Mouse (Mus musculus): ENCODE measurements around the gene Dync1li2.

The Dync1li2 gene

GRCm38 (mm10) chr8:104442299-104443124, at the start of gene Dync1li2:
Gene Dync1li2, minus strand, starts transcription at chr8:104443047.
- DNase-seq: peak; percentile 93

DNA sequence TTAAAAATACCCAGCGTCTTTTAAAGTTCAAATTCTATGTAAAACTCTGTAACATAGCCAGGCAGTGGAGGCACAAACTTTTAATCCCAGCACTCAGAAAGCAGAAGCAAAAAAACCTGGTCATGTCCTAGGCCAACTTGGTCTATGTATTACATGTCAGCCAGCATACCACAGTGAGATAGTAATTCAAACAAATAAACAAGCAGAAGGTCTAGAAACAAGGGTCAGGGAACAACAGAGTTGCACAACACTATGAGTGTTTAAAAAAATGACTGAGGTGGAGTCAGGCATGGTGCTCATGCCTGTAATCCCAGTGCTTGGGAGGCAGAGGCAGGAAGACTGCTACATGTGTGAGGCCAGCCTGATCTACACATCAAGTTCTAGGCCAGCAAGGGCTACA, 36.2 kb upstream of the Dync1li2 start:
- no peak for DNase-seq

- DNase-seq: no peak
Measured at GRCm38 (mm10) chr8:104472465-104472864, 29.6 kb upstream of the Dync1li2 start.

DNA sequence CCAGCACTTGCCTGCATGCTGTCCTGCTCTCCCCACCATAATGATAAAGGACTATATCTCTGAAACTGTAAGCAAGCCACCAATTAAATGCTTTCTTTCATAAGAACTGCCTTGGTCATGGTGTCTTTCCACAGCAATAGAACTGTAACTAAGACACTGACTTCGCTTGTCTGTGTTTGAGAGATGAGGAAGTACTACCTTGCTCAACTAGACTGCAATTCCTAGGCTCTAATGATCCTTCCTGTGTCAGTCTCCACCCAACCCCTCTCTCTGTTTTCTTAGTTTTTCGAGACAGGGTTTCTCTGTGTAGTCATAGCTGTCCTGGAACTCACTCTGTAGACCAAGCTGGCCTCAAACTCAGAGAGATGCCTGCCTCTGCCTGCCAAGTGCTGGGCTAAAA, 24.6 kb upstream of the Dync1li2 start:
- no peak for DNase-seq

- no peak for DNase-seq
Measured at GRCm38 (mm10) chr8:104452177-104452576, 9.3 kb upstream of the Dync1li2 start.

GRCm38 (mm10) chr8:104448796-104449195, 5.9 kb upstream of the Dync1li2 start:
- DNase-seq: no peak

GRCm38 (mm10) chr8:104446016-104446415, 3.2 kb upstream of the Dync1li2 start:
- no peak for DNase-seq

- DNase-seq: no peak
Measured at GRCm38 (mm10) chr8:104445248-104445647, 2.4 kb upstream of the Dync1li2 start.

DNA sequence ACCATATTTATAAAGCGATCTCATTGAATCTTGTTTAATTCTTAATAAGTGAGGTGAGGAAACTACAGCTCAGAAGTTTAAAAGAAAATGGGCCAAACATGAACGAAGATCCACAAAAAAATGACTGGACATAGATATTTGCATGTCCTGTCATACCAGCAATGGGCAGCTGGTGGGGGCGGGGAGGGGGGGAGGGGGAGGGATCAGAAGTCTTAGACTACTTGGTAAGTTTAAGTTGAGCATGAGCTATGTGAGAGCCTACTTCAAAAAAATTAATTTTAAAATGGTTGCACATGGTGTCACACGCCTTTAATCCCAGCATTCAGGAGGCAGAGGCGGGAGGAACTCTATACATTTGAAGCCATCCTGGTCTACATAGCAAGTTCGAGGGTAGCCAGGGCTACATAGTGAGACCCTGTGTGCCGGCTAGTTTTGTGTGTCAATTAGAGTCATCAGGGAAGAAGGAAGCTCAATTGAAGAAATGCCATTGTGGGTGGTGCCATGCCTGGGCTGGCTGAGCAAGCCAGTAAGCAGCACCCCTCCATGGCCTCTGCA, 355 bp upstream of the Dync1li2 start:
- DNase-seq: no peak

GRCm38 (mm10) chr8:104441613-104442012, 1.2 kb downstream of the Dync1li2 start:
- no peak for DNase-seq

DNA sequence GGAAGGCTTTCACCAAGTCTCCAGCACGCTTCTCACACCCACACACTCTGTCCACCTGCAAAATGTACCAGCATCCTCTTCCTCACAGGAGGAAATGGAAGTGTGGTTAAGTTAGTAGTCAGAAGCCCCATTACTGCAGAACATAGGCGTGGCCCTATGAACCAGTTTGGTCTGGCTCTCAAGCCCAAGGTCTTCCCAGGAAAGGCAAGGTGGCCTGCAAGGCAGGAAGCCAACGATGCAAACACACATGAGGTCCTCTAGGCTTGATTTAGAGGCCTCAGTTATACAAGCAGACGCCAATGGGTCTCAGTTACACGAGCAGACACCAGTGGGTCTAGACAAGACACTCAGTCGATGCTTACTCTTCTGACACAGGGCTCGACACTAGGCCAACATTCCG, 3.4 kb downstream of the Dync1li2 start:
- no peak for DNase-seq

DNA sequence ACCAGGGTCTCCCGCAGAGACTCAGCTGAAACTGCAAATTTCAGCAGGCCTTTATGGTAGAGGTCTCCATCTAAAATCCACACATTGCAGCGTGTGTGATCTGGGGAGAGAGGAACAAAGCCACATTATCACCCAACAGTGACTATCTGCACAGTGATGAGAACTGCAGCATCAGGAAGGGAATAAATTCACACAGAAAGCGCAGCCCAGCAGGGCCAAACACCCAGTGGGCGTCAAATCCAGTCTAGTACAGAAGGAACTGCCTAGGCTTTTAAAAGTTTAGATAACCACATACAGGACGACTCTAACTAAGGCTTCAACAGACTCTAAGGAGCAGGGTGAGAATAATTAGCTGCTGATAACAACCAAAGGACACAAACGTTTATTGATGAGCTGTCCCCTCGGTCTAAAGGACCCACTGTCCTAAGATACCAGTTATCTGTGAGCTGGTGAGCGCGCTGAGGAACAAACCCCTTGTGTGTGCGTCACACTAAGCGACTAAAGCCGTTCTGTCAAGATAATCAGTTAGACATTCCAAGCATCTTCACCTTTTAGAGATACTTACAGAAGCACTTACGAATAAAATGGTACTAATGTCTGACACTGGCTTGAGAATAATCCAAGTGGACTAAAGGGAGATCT, 5.2 kb downstream of the Dync1li2 start:
- no peak for DNase-seq

DNA sequence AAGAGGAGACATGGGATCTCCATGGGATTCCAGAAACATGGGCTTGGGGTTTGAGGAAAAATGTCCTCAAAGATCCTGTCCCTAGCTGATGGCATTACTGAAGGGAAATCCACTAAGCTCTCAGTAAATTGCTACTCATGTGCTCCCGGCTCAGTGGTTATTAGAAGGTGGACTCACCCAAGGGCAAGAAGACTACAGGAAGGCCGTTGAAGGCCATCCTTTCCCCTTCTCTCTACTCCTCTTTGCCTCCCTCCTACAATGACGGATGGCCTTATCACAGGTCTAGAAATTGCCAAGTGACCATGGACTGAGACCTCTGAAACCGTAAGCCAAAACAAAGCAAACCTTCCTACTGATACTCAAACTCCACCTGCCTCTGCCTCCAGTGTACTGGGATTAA, 6.3 kb downstream of the Dync1li2 start:
- DNase-seq: no peak

- DNase-seq: peak; percentile 96
Measured at GRCm38 (mm10) chr8:104436038-104436437, 6.8 kb downstream of the Dync1li2 start.

- no peak for DNase-seq
Measured at GRCm38 (mm10) chr8:104434826-104435354, 8.0 kb downstream of the Dync1li2 start.

- DNase-seq: peak; percentile 39
Measured at GRCm38 (mm10) chr8:104434275-104434674, 8.6 kb downstream of the Dync1li2 start.

- no peak for DNase-seq
Measured at GRCm38 (mm10) chr8:104433191-104433842, 9.5 kb downstream of the Dync1li2 start.

- no peak for DNase-seq
Measured at GRCm38 (mm10) chr8:104432656-104433055, 10.2 kb downstream of the Dync1li2 start.

DNA sequence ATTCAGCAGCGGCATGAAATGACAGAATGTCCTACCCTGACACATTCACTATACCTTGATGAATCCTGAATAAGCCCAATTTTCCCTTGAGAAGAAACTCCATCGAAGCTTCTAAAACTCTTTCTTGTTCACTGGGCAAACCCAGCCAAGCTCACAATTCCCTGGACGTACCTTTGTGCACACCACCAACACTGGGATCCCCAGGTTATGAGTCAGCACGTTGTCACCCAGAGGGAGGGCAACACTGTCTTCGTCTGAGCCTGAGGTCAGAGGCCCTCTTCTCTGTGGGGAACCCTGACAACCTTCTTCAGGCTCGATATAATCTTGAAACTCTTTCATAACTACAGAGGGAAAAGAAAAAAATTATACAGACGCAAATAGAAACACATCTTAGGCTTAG, 12.6 kb downstream of the Dync1li2 start:
- no peak for DNase-seq

GRCm38 (mm10) chr8:104427703-104428102, 15.1 kb downstream of the Dync1li2 start:
- no peak for DNase-seq

- no peak for DNase-seq
Measured at GRCm38 (mm10) chr8:104422313-104422712, 20.5 kb downstream of the Dync1li2 start.

- no peak for DNase-seq
Measured at GRCm38 (mm10) chr8:104416022-104416421, 26.8 kb downstream of the Dync1li2 start.

- DNase-seq: no peak
Measured at GRCm38 (mm10) chr8:104414204-104414603, 28.6 kb downstream of the Dync1li2 start.
